17 mouse cellular contexts compared by ENCODE assay signal in the genomic region with DNA sequence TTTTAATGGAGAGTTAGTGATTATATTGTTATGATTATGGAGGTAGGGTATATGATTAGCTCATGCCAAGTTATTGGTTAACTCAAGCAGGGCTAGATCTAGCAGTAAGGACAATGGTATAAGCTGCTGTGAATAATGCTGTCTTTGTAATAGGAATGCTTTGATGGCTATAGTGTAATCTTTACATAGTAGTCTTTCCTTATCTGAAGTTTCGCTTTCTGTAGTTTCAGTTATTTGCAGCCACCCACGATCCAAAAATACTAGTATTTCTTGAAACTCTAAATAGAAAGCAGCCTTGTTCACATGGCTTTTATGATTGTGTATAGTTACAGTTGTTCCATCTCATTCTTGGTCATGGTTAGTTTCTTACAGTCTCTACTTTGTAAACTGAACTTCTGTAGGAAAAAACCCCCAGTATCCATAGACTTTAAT. TPM values are rescaled to one million over a fixed set of nuclear protein-coding genes. Genes with fewer than 3 reads are reported as not detected.
DNase-seq lines count a peak whose midpoint lies in the region; ATAC-seq lines count a peak whose summit lies in the region.
"Had no signal": no experiment of that assay in that cellular context is flagged by ENCODE, and none has a peak within 500 bp of the region (broad histone marks: within the 10 kb centered on the region; RNA-seq: fewer than 3 reads in every experiment).

No protein-coding gene starts in this region.

- peaks cover 3% of the 10 kb centered on the region; the same call in 1 of the 2 replicates for H3K36me3 ChIP-seq in kidney, embryonic 14.5 days (ENCODE audit: control insufficient read depth, insufficient read depth, low read length)
- peaks cover 31% of the 10 kb centered on the region for H3K36me3 ChIP-seq in megakaryocyte, embryonic 14.5 days (replicated peaks; ENCODE audit: low read length)
- H3K36me3 ChIP-seq: limb, embryonic 15.5 days had no signal

- peak; percentile 55; the same call in 1 of the 2 replicates for ATAC-seq in kidney, embryonic 14.5 days (ENCODE audit: low FRiP score, low TSS enrichment)
- no peak for ATAC-seq in megakaryocyte, adult 5-6 weeks (ENCODE audit: poor library complexity, severe bottlenecking)
- ATAC-seq: Patski had no signal

- 0 out of 2 replicates have a peak, but pooled peaks cover 2% of the 10 kb centered on the region for H3K9me3 ChIP-seq in kidney, embryonic 14.5 days (ENCODE audit: control insufficient read depth, low read length)
- no peaks in the 10 kb centered on the region for H3K9me3 ChIP-seq in megakaryocyte, embryonic 14.5 days
- H3K9me3 ChIP-seq: embryonic facial prominence, embryonic 13.5 days; limb, embryonic 15.5 days had no signal

- peaks cover 6% of the 10 kb centered on the region; the same call in 1 of the 2 replicates for H3K4me1 ChIP-seq in kidney, embryonic 14.5 days (ENCODE audit: control insufficient read depth, insufficient read depth, low read length)
- H3K4me1 ChIP-seq in megakaryocyte, embryonic 14.5 days: peaks cover 74% of the 10 kb centered on the region
- H3K4me1 ChIP-seq: limb, embryonic 15.5 days had no signal

- DNase-seq in kidney, adult 18-20 months: no peak
- DNase-seq in large intestine, adult 2 months (ENCODE audit: low read depth, low spot score): peak; percentile 75
- no peak for DNase-seq in heart, adult 11 months
- no peak for DNase-seq in layer of hippocampus, adult 18-20 months (ENCODE audit: low spot score in 2 of 2)
- DNase-seq in cerebellum, postnatal 4 days (ENCODE audit: low spot score in 2 of 2): no peak
- DNase-seq: adrenal gland, postnatal 36 days; cerebellum, adult 8-10 months; gastrocnemius, adult 2 months; heart, adult 18-20 months; lung, adult 2 months; thymus, postnatal 4 days had no signal

- H3K27ac ChIP-seq in kidney, embryonic 14.5 days (ENCODE audit: low read depth, low read length): peak overlapping the region; percentile 93; the same call in 1 of the 2 replicates
- H3K27ac ChIP-seq: embryonic facial prominence, embryonic 13.5 days; gastrocnemius, adult 2 months; limb, embryonic 15.5 days had no signal

- H3K4me3 ChIP-seq in kidney, embryonic 14.5 days (ENCODE audit: low read length): no peak overlapping the region
- peak overlapping the region; percentile 83 for H3K4me3 ChIP-seq in megakaryocyte, embryonic 14.5 days (replicated peaks)
- H3K4me3 ChIP-seq: embryonic facial prominence, embryonic 13.5 days; gastrocnemius, adult 2 months; limb, embryonic 15.5 days had no signal

- no peak overlapping the region for H3K9ac ChIP-seq in kidney, embryonic 14.5 days (ENCODE audit: low read depth, low read length)
- H3K9ac ChIP-seq: embryonic facial prominence, embryonic 13.5 days; limb, embryonic 15.5 days had no signal

- H3K4me2 ChIP-seq in kidney, embryonic 14.5 days (replicated peaks; ENCODE audit: low read depth, low read length): no peak overlapping the region
- H3K4me2 ChIP-seq: embryonic facial prominence, embryonic 13.5 days; limb, embryonic 15.5 days had no signal

- 69% methylated on average over 2 of the region's 2 CpGs for WGBS in kidney, embryonic 14.5 days
- 32% methylated on average over 2 of the region's 2 CpGs for WGBS in large intestine, adult 2 months

- no peaks in the 10 kb centered on the region for H3K27me3 ChIP-seq in kidney, embryonic 14.5 days (ENCODE audit: control insufficient read depth, insufficient read depth, low read length)
- H3K27me3 ChIP-seq in megakaryocyte, embryonic 14.5 days (replicated peaks): no peaks in the 10 kb centered on the region
- H3K27me3 ChIP-seq: embryonic facial prominence, embryonic 13.5 days; limb, embryonic 15.5 days; Patski had no signal

RNA-seq across cellular contexts. Expression of gene Babam2, which starts 15.8 kb away (rescaled TPM):
- 60.6 and 68.5 TPM in 2 replicates for polyA plus RNA-seq in kidney, embryonic 14.5 days (2014; fragmentation: Nextera tagmentation; extraction: Ambion mirVana)
- polyA plus RNA-seq in megakaryocyte, embryonic 14.5 days (2012; ENCODE audit: insufficient read depth, low replicate concordance): 87.2 and 163 TPM in 2 replicates
- total RNA-seq in megakaryocyte, adult 5-6 weeks (2015): 106 and 112 TPM in 2 replicates
- 41.2 and 55.3 TPM in 2 replicates for total RNA-seq in megakaryocyte, adult 5-6 weeks (2017)
- polyA plus RNA-seq in large intestine, adult 2 months (2012; rRNA removed): 26.3 and 27.0 TPM in 2 replicates
- total RNA-seq in layer of hippocampus, adult 18-20 months (2021): 10 to 100 TPM; 45.3 to 49.2 TPM

RNA-seq across cellular contexts. Expression of gene Rbks, which starts 15.9 kb away (rescaled TPM):
- polyA plus RNA-seq in kidney, embryonic 14.5 days (2014; fragmentation: Nextera tagmentation; extraction: Ambion mirVana): 3.1 and 3.2 TPM in 2 replicates
- polyA plus RNA-seq in megakaryocyte, embryonic 14.5 days (2012; ENCODE audit: insufficient read depth, low replicate concordance): 7.9 TPM in 1 of 2 replicates, not detected in the other
- total RNA-seq in megakaryocyte, adult 5-6 weeks (2015): 52.2 and 60.9 TPM in 2 replicates
- total RNA-seq in megakaryocyte, adult 5-6 weeks (2017): 31.0 and 37.4 TPM in 2 replicates
- 18.1 and 19.1 TPM in 2 replicates for polyA plus RNA-seq in large intestine, adult 2 months (2012; rRNA removed)
- 1 to 10 TPM; 2.5 to 4.4 TPM for total RNA-seq in layer of hippocampus, adult 18-20 months (2021)
